Mouse (Mus musculus): ENCODE data around the gene Adpgk. TPM values are rescaled to one million over a fixed set of nuclear protein-coding genes. Genes with fewer than 3 reads are reported as not detected.

Gene Adpgk
- 25.4 and 29.1 TPM in 2 replicates for polyA plus RNA-seq (2015; fragmentation: Nextera tagmentation; extraction: Ambion mirVana)

DNA sequence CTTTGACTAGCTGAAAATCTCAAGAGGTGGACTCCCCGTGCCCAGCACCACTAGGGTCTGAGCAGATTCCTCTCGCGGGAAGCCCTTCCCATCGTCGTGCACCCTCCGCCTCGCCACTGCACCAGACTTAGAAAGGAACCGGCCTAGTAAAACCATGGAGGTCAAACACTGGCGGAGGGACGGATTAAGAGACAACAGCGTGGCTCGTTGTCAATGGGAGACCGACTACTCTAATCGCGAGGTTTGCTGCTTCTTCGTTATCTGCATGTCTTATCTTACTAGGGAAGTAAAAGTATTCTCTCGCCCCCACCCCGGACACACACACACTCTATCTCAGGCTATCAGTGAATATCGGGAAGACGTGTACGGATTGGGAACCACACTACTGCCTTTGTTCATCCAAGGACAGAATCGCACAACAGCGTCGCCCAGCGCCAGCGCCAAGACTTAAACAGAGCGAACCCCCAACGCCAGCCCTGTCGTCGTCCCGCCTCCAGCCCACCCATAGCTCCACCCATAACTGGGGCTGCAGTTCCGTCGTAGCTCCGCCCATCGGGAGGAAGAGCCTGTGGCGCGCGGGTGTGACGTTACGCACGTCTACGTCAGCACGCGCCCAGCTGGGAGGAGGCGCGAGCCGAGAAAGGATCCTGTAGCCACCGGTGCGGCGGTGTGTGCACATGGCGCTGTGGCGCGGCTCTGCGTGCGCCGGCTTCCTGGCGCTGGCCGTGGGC, at the start of gene Adpgk:
Gene Adpgk, plus strand, starts transcription at position 602 of the 731 bp plus-strand sequence.
- H3K27ac ChIP-seq (replicated peaks) = peak within 1 kb of the TSS; percentile 88
- peak within 1 kb of the TSS; percentile 95 for H3K4me3 ChIP-seq (replicated peaks)
- under 1% methylated on average over 58 of the region's 58 CpGs for WGBS (ENCODE audit: insufficient replicate concordance)
- peak; percentile 97 for ATAC-seq (ENCODE audit: insufficient read depth)
- no peaks in the 10 kb centered on the region for H3K36me3 ChIP-seq (replicated peaks)
- peaks cover 84% of the 10 kb centered on the region for H3K4me1 ChIP-seq (replicated peaks)
- peak within 1 kb of the TSS; percentile 99 for H3K4me2 ChIP-seq
- H3K9ac ChIP-seq = peak within 1 kb of the TSS; percentile 89
- no peaks in the 10 kb centered on the region for H3K27me3 ChIP-seq
- no peaks in the 10 kb centered on the region for H3K9me3 ChIP-seq (replicated peaks)

DNA sequence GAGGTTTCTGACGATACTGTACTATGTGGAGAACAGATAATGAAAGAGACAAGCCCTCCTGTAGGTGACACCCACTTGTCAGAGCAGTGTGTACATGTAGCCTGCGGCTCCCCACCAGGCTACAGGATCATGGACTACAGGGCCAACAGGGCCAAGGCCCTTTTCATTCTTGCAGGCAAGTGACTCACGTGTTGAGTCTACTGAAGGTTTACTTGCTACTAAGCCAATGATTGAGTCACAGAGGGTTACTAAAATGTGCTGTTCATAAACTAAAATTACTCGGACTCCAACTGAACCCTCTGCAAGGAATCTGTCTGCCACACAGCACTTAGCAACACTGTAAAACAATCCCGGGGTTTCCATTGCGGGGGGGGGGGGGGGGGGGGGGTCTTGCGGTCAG, 46.2 kb upstream of the Adpgk start:
- no peaks in the 10 kb centered on the region for H3K27me3 ChIP-seq
- no peak overlapping the region for H3K9ac ChIP-seq
- H3K4me3 ChIP-seq (replicated peaks) = no peak overlapping the region
- H3K9me3 ChIP-seq (replicated peaks) = no peaks in the 10 kb centered on the region
- WGBS (ENCODE audit: insufficient replicate concordance) = 47% methylated on average over 7 of the region's 7 CpGs
- no peaks in the 10 kb centered on the region for H3K4me1 ChIP-seq (replicated peaks)
- ATAC-seq (ENCODE audit: insufficient read depth) = no peak
- H3K4me2 ChIP-seq = no peak overlapping the region
- no peak overlapping the region for H3K27ac ChIP-seq (replicated peaks)
- H3K36me3 ChIP-seq (replicated peaks) = no peaks in the 10 kb centered on the region

DNA sequence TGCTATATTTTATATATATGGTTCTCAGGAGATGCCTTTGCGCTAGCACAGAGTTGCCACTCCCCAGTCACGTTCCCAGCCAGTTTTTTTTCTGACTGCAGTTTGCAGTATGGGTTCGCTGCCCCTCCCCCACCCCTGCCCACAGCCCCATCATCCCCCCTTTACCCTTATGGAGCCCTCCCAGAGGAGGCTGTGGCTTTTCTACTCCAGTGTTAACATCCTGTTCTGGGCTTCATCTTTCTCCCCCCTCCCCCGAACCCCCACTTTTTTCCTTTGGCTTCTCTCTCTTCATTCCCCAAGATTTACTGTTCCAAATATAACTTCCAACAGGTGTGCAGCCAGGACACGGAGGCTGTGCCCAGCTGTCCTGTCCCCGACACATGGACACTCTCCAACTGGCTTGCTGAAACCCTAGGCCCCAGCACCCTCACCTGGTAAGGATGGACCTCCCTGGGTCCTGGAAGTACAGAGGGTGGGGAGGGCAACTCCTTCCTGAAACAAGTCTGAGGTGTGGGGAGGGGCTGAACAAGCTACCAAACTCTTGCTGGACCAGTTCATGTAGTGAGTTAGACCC, 44.8 kb upstream of the Adpgk start:
- ATAC-seq (ENCODE audit: insufficient read depth) = no peak

DNA sequence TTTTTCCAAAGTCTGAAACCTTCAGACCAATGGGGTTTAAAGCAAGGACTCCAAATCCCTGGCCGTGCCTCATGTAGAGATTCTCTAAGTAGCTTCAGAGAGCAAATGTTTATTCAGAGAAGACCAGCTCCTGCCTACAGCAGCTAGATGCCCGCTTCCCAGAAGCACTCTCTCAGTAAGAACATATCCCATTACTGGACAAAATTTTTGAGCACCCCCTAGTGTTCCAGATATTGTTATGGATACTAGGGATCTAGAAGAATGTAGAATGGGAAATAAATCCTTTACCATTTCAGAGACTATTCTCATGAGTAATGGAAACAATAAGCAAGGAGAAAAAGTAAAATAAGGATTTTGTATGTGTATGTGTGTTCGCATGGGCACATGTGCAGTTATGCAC, 42.0 kb upstream of the Adpgk start:
- H3K36me3 ChIP-seq (replicated peaks) = no peaks in the 10 kb centered on the region
- no peak overlapping the region for H3K9ac ChIP-seq
- H3K4me3 ChIP-seq (replicated peaks) = no peak overlapping the region
- H3K4me1 ChIP-seq (replicated peaks) = no peaks in the 10 kb centered on the region
- H3K4me2 ChIP-seq = no peak overlapping the region
- H3K27me3 ChIP-seq = no peaks in the 10 kb centered on the region
- 60% methylated on average over 3 of the region's 3 CpGs for WGBS (ENCODE audit: insufficient replicate concordance)
- no peak overlapping the region for H3K27ac ChIP-seq (replicated peaks)
- H3K9me3 ChIP-seq (replicated peaks) = no peaks in the 10 kb centered on the region
- ATAC-seq (ENCODE audit: insufficient read depth) = no peak

More for the DNA sequence above, 44.8 kb upstream of the Adpgk start:
- no peak overlapping the region for H3K4me3 ChIP-seq (replicated peaks)
- no peaks in the 10 kb centered on the region for H3K27me3 ChIP-seq
- H3K9me3 ChIP-seq (replicated peaks) = no peaks in the 10 kb centered on the region
- H3K27ac ChIP-seq (replicated peaks) = no peak overlapping the region
- no peak overlapping the region for H3K4me2 ChIP-seq
- no peaks in the 10 kb centered on the region for H3K4me1 ChIP-seq (replicated peaks)
- H3K36me3 ChIP-seq (replicated peaks) = no peaks in the 10 kb centered on the region
- 32% methylated on average over 6 of the region's 6 CpGs for WGBS (ENCODE audit: insufficient replicate concordance)
- H3K9ac ChIP-seq = no peak overlapping the region

DNA sequence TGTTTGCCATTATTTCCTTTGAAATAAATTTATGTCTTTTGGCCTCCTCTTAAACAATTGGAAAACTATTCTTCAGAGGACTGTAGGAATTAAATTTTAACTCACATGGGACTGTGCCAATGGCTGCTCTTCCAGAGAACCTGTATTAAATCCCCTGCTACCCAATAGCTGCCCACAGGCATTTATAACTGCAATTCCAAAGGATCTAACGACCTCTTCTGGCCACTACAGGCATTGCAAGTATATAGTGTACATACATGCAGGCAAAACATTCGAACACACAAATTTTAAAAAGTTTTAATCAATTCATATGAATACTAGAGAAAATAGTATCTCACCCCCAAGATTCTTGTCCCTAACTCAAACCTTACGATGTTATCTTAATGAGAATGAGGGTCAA, 41.1 kb upstream of the Adpgk start:
- H3K36me3 ChIP-seq (replicated peaks) = no peaks in the 10 kb centered on the region
- no peak overlapping the region for H3K4me2 ChIP-seq
- no peak overlapping the region for H3K27ac ChIP-seq (replicated peaks)
- H3K9ac ChIP-seq = no peak overlapping the region
- 43% methylated on average over 3 of the region's 3 CpGs for whole genome bisulfite sequencing (ENCODE audit: insufficient replicate concordance)
- H3K27me3 ChIP-seq = no peaks in the 10 kb centered on the region
- no peaks in the 10 kb centered on the region for H3K4me1 ChIP-seq (replicated peaks)
- no peak overlapping the region for H3K4me3 ChIP-seq (replicated peaks)
- H3K9me3 ChIP-seq (replicated peaks) = no peaks in the 10 kb centered on the region
- no peak for ATAC-seq (ENCODE audit: insufficient read depth)

DNA sequence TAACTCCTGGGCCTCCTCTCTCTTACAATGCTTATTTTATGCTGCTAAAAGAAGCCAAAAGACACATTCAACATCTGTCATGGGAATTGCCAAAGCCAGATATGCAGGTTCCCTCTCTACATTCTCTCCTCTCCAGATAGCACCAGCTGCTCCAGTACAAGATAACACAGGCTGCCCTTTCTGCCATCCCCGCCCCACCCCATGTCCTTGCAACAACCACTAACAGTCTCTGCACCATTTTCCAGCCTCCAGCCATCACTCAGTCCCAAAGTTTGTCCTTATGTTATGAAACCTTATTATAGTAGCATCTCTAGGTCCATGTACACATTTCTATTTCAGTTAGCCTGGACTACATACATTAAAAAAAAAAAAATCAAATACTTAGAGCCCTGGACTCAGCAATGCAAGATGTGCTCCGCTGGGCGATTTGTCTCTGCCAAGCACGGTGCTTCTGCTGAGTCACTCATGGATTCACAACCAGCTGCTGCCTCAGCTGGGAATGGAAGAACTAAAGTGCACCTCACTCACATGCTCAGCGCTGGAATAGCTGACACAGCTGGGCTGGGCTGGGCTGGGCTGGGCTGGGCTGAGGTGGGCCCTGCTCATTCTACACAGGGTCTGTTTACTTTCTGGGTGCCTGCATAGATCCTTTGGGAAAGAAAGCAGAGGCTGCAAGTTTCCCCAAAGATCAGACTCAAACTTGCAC, 36.5 kb upstream of the Adpgk start:
- Histone ChIP-seq H3K27me3 (no peaks in the 10 kb centered on the region; the same call in 1 of the 2 replicates), H3K4me3 (replicated peaks) (no peak overlapping the region), H3K4me1 (replicated peaks) (no peaks in the 10 kb centered on the region), H3K9me3 (replicated peaks) (no peaks in the 10 kb centered on the region), H3K27ac (replicated peaks) (no peak overlapping the region), H3K9ac (no peak overlapping the region), H3K36me3 (replicated peaks) (no peaks in the 10 kb centered on the region), H3K4me2 (no peak overlapping the region)
- 55% methylated on average over 5 of the region's 5 CpGs for WGBS (ENCODE audit: insufficient replicate concordance)
- ATAC-seq (ENCODE audit: insufficient read depth) = no peak

DNA sequence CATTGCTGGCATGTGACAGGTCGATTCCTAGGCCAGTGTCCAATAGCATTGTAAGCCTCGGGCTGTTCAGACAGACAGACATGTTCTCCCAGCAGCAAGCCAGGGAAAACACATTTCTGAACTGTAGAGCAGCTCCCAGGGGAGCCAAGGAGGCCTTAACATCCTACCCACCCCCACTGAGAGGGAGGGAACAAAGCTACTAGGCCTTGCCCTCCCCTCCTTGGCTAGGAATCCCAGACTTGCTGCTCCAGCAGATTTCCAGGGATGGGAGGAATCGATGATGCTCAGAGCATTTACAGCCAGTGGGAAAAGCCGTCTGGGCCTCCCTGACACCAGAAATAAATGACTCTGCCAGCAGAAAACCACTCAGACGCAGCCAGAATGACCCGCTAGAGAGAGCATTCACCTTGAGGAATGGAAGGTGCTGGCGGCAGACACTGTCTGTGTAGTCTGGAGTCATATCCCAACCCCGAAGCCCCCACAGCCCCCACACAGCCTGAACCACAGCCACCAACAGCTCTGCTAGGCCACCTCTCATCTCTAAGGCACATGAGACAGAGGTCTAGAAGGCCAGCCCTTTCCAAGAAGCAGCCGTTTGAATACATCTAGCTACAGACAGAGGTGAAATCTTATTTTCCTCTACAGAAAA, 31.4 kb upstream of the Adpgk start:
- no peak overlapping the region for H3K27ac ChIP-seq (replicated peaks)
- H3K9ac ChIP-seq = no peak overlapping the region
- H3K4me1 ChIP-seq (replicated peaks) = no peaks in the 10 kb centered on the region
- H3K4me2 ChIP-seq = no peak overlapping the region
- ATAC-seq (ENCODE audit: insufficient read depth) = no peak
- 61% methylated on average over 9 of the region's 9 CpGs for WGBS (ENCODE audit: insufficient replicate concordance)
- H3K27me3 ChIP-seq = no peaks in the 10 kb centered on the region; the same call in 1 of the 2 replicates
- H3K36me3 ChIP-seq (replicated peaks) = no peaks in the 10 kb centered on the region
- no peaks in the 10 kb centered on the region for H3K9me3 ChIP-seq (replicated peaks)
- no peak overlapping the region for H3K4me3 ChIP-seq (replicated peaks)

DNA sequence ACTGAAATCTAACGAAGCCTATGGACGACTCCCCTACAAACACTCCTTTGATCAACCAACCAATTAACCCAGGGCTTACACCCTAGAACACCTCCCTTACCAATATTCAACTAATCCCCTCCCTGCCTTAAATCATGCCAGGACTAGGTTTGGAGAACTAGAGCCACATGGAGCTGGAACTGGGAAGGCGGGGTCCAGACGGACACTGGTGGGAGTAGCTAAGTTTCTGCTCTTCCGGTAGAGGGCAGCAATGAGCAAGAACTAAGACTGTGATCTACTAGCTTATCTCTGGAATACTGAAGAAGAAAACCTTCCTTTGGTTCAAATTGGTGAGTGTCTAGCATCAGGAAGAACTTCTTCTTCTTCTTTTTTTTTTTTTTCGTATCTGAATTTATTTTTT, 25.0 kb upstream of the Adpgk start:
- Histone ChIP-seq H3K36me3 (replicated peaks) (no peaks in the 10 kb centered on the region), H3K9ac (no peak overlapping the region), H3K4me1 (replicated peaks) (peaks cover 1% of the 10 kb centered on the region; the same call in 1 of the 2 replicates), H3K9me3 (replicated peaks) (no peaks in the 10 kb centered on the region), H3K27me3 (0 out of 2 replicates have a peak, but pooled peaks cover 8% of the 10 kb centered on the region), H3K27ac (replicated peaks) (no peak overlapping the region), H3K4me3 (replicated peaks) (no peak overlapping the region), H3K4me2 (no peak overlapping the region)
- no peak for ATAC-seq (ENCODE audit: insufficient read depth)
- 44% methylated on average over 6 of the region's 6 CpGs for WGBS (ENCODE audit: insufficient replicate concordance)

DNA sequence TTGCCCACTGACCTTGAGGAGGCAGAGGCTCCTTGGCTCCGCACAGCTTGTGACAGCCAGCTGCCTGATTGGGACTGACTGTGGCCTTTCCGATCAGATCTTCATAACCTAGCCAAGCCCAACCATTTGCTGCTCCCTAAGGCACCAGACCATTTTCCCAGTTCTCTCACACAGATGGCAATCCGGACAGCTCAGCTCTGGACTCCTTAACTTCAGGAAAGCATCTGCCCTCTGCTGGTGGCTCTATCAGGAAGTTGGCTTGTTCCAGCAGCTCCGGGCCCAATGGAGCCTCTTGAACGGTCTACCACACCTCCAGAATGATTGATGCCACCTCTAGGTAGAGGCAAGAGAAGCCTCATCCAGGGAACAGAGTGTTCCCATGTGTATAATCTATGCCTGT, 21.6 kb upstream of the Adpgk start:
- H3K9ac ChIP-seq = no peak overlapping the region
- H3K4me2 ChIP-seq = no peak overlapping the region
- 27% methylated on average over 5 of the region's 5 CpGs for WGBS (ENCODE audit: insufficient replicate concordance)
- no peaks in the 10 kb centered on the region for H3K36me3 ChIP-seq (replicated peaks)
- H3K9me3 ChIP-seq (replicated peaks) = no peaks in the 10 kb centered on the region
- ATAC-seq (ENCODE audit: insufficient read depth) = no peak
- H3K4me1 ChIP-seq (replicated peaks) = peaks cover 12% of the 10 kb centered on the region
- no peak overlapping the region for H3K27ac ChIP-seq (replicated peaks)
- H3K4me3 ChIP-seq (replicated peaks) = no peak overlapping the region
- 0 out of 2 replicates have a peak, but pooled peaks cover 8% of the 10 kb centered on the region for H3K27me3 ChIP-seq

DNA sequence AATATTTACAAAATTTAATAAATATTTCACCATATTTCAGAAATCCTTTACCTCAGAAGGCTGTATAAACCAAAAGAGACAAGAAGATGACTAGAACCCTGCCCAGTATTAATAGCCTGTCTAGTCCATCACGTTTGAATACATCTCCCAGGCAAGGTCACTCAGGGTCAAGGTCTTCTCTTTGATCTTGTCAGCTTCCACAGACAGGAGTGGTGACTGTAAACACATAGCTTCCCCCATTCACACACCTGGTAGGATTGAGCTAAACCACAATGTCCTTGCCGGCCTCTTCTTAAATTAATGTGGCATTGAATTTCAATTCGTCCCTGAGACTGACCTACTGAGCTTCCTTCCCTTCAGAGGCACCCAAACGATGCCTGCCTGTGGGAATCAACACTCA, 20.3 kb upstream of the Adpgk start:
- H3K9ac ChIP-seq = no peak overlapping the region
- H3K27me3 ChIP-seq = 0 out of 2 replicates have a peak, but pooled peaks cover 8% of the 10 kb centered on the region
- peak overlapping the region; percentile 7; the same call in 1 of the 2 replicates for H3K4me2 ChIP-seq
- 30% methylated on average over 4 of the region's 4 CpGs for WGBS (ENCODE audit: insufficient replicate concordance)
- no peak for ATAC-seq (ENCODE audit: insufficient read depth)
- no peaks in the 10 kb centered on the region for H3K9me3 ChIP-seq (replicated peaks)
- H3K4me1 ChIP-seq (replicated peaks) = peaks cover 12% of the 10 kb centered on the region
- no peak overlapping the region for H3K4me3 ChIP-seq (replicated peaks)
- H3K27ac ChIP-seq (replicated peaks) = no peak overlapping the region
- no peaks in the 10 kb centered on the region for H3K36me3 ChIP-seq (replicated peaks)

DNA sequence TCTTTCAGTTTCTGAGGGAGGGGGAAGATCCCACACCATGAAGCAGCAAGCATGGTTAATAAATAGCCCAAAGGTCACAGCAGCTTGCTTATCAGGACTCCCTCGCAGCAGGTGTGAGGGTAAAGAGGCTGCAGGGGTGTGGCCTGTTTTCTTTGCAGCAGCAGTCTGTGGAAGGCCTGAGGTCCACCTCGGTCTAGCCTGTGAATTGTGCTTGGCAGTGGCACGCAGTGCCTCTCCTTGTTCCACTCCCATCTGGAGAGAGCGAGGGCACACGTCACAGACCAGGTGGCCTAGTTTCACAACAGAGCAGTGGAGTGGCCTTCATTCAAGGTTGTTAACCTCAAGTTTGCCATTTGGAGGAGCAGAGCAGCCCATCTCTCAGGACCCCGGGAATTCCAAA, 19.6 kb upstream of the Adpgk start:
- Histone ChIP-seq H3K4me3 (replicated peaks) (no peak overlapping the region), H3K4me1 (replicated peaks) (peaks cover 12% of the 10 kb centered on the region), H3K9me3 (replicated peaks) (no peaks in the 10 kb centered on the region), H3K27me3 (0 out of 2 replicates have a peak, but pooled peaks cover 8% of the 10 kb centered on the region), H3K9ac (no peak overlapping the region), H3K27ac (replicated peaks) (no peak overlapping the region), H3K4me2 (peak overlapping the region; percentile 7; the same call in 1 of the 2 replicates), H3K36me3 (replicated peaks) (no peaks in the 10 kb centered on the region)
- 34% methylated on average over 6 of the region's 6 CpGs for WGBS (ENCODE audit: insufficient replicate concordance)
- peak; percentile 79 for ATAC-seq (ENCODE audit: insufficient read depth)
